Mouse (Mus musculus): ENCODE measurements around the gene Cyp1b1. TPM values are rescaled to one million over a fixed set of nuclear protein-coding genes. Genes with fewer than 3 reads are reported as not detected.

Cyp1b1 gene
- polyA plus RNA-seq, 1 experiment from 2014 or later = 3.5 TPM

DNA sequence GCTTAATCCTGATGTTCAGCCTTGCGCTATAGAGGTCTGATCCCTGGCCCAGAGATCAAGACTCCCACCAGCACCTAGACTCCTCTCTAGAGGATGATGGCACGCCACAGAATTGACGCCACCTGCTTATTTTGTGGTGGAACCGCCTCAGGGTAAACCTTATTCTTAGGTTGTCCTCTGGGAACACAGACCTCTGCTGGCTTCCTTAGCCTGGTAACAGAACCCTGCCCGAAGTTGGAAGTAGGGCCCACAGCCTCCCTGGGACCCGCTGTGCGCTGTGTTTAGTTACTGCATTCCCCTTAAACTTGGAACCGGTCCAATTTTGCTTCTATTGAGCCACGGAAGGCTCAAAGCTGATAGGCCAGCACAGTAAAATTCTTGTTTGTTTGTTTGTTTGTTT, 2.3 kb downstream of the Cyp1b1 start:
- ATAC-seq (ENCODE audit: borderline replicate concordance, extremely low read depth, low FRiP score, low TSS enrichment) = no peak
- peak overlapping the region; percentile 42 for H3K4me3 ChIP-seq
- H3K9me3 ChIP-seq = no peaks in the 10 kb centered on the region
- 14% methylated on average over 9 of the region's 9 CpGs for WGBS
- H3K27ac ChIP-seq = no peak overlapping the region
- peaks cover 62% of the 10 kb centered on the region for H3K27me3 ChIP-seq
- peak overlapping the region; percentile 83; the same call in 1 of the 2 replicates for H3K4me2 ChIP-seq
- H3K9ac ChIP-seq = no peak overlapping the region
- peaks cover 24% of the 10 kb centered on the region for H3K4me1 ChIP-seq
- no peaks in the 10 kb centered on the region for H3K36me3 ChIP-seq

DNA sequence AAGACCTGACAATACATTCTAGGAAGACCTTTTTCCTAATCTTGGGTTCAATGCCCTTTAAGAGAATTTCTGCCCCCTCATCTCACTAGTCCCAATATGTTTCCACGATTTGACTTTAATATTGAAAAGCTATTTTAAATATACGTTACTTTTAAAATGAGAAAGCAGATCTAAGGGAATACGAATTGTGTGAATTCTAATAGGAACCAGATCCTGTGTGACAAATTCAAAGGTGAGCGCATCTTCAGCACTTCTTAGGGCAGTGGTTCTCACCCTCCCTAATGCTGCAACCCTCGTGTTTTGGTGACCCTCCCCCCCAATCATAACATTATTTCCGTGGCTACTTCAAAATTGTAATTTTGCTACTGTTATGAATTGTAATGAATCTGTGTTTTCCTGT, 2.9 kb downstream of the Cyp1b1 start:
- peaks cover 57% of the 10 kb centered on the region for H3K27me3 ChIP-seq
- no peak overlapping the region for H3K4me3 ChIP-seq
- H3K36me3 ChIP-seq = no peaks in the 10 kb centered on the region
- H3K4me1 ChIP-seq = peaks cover 24% of the 10 kb centered on the region
- no peaks in the 10 kb centered on the region for H3K9me3 ChIP-seq
- no peak overlapping the region for H3K9ac ChIP-seq
- 37% methylated on average over 6 of the region's 6 CpGs for WGBS
- ATAC-seq (ENCODE audit: borderline replicate concordance, extremely low read depth, low FRiP score, low TSS enrichment) = no peak
- no peak overlapping the region for H3K27ac ChIP-seq
- no peak overlapping the region for H3K4me2 ChIP-seq

DNA sequence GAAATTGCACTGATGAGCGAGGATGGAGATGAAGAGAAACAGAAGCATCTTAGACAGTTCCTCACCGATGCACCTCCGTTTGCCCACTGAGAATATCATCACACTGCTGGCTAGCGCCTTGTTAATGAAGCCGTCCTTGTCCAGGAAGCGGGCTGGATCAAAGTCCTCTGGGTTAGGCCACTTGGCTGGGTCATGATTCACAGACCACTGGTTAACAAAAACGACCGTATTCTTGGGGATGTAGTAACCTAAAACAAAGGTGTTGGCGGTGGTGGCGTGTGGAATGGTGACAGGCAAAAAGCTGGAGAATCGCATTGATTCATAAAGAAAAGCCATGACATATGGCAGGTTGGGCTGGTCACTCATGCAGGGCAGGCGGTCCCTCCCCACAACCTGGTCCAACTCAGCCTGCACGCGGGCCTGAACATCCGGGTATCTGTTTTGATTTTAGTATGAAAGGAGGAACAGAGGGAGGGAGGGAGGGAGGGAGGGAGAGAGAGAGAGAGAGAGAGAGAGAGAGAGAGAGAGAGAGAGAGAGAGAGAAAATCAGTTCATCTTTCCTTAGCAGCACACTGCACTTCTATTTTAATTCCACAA, 4.5 kb downstream of the Cyp1b1 start:
- H3K27me3 ChIP-seq = peaks cover 54% of the 10 kb centered on the region
- peaks cover 24% of the 10 kb centered on the region for H3K4me1 ChIP-seq
- no peak overlapping the region for H3K4me3 ChIP-seq
- no peak for ATAC-seq (ENCODE audit: borderline replicate concordance, extremely low read depth, low FRiP score, low TSS enrichment)
- no peak overlapping the region for H3K4me2 ChIP-seq
- no peaks in the 10 kb centered on the region for H3K9me3 ChIP-seq
- H3K9ac ChIP-seq = no peak overlapping the region
- no peak overlapping the region for H3K27ac ChIP-seq
- WGBS = 30% methylated on average over 15 of the region's 15 CpGs
- no peaks in the 10 kb centered on the region for H3K36me3 ChIP-seq

DNA sequence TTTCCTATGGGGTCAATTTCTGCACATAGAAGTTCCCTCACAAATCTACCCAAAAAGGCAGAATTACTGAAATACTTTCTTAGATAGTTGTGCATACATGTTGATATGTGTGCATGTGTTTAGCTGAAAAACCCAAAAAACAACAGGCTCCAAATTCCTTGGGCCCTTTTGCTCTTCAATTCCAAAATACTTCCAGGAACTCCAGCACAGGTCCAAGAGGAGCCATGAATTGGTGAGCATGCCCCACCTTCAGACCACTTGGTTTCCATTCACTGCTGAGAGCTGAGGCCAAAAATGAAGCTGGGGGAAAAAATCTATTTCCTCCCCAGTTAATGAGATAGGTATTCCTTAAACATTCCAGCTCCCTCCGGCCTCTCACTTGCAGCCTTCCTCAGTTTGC, 5.1 kb downstream of the Cyp1b1 start:
- Histone ChIP-seq H3K9me3 (no peaks in the 10 kb centered on the region), H3K4me1 (peaks cover 19% of the 10 kb centered on the region), H3K27me3 (peaks cover 48% of the 10 kb centered on the region), H3K27ac (no peak overlapping the region), H3K4me2 (no peak overlapping the region), H3K4me3 (no peak overlapping the region), H3K9ac (no peak overlapping the region), H3K36me3 (no peaks in the 10 kb centered on the region)
- no peak for ATAC-seq (ENCODE audit: borderline replicate concordance, extremely low read depth, low FRiP score, low TSS enrichment)
- 70% methylated on average over 1 of the region's 1 CpGs for WGBS

DNA sequence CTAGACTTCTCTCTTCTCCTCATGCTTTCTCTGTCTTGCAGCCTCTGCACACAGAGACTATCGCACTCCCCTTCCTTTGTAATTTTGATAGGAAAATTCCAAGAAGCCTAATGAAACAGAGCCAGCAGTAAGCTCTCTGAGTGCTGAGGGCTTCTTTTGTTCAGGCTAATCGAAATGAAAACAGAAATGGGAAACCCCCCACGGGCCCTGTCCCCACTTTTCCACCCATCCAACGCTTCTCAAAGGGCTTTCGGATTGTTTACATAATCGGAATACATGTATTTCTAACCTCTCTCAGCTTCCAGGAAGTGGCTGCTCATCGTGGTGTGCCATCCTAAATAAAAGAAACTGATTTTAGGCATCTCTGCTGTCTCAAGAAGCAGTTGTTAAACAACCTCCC, 6.7 kb downstream of the Cyp1b1 start:
- Histone ChIP-seq H3K36me3 (no peaks in the 10 kb centered on the region), H3K4me1 (peaks cover 3% of the 10 kb centered on the region), H3K9me3 (no peaks in the 10 kb centered on the region), H3K27me3 (peaks cover 32% of the 10 kb centered on the region), H3K27ac (no peak overlapping the region), H3K4me2 (no peak overlapping the region), H3K9ac (no peak overlapping the region), H3K4me3 (no peak overlapping the region)
- no peak for ATAC-seq (ENCODE audit: borderline replicate concordance, extremely low read depth, low FRiP score, low TSS enrichment)
- 11% methylated on average over 7 of the region's 7 CpGs for WGBS

DNA sequence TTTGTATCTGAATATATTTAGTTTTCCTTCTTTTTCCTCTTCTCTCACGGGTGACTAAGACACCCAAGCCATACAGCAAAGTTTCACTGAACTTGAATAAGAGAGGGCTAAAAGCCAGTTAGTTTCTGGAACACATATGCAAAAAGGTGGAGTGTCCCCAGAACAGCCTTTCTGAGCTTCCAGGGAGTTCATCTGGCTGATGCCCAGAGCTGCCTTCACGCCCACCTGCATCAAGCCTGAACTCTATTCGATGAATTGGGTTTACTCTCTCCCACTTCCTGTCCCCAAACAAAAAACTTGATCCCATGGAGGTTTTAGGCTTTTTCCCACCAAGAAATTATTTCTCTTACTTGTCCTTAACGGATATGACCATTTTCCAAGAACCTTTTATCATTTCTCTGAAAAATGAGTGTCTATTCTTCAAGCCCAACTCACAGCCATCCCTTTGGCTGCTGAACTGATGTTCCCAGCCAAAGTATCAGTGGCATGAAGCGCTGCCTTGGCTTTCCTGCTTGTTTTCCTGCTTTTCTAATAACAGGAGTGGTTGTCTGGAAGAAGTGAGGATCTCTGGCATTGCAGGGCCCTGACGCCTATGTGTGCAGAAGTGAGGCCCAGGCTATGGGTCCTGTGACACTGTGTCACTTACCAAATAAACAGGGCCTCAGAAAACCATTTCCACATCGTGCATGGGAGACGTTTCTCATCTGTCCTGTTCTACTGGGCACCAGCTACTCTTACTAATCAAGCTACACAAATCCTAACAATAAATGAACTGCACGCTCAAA, 9.0 kb downstream of the Cyp1b1 start:
- Histone ChIP-seq H3K36me3 (no peaks in the 10 kb centered on the region), H3K4me3 (no peak overlapping the region), H3K4me1 (no peaks in the 10 kb centered on the region), H3K27me3 (peaks cover 12% of the 10 kb centered on the region), H3K4me2 (no peak overlapping the region), H3K27ac (no peak overlapping the region), H3K9ac (no peak overlapping the region), H3K9me3 (no peaks in the 10 kb centered on the region)
- ATAC-seq (ENCODE audit: borderline replicate concordance, extremely low read depth, low FRiP score, low TSS enrichment) = no peak
- 61% methylated on average over 9 of the region's 9 CpGs for WGBS

DNA sequence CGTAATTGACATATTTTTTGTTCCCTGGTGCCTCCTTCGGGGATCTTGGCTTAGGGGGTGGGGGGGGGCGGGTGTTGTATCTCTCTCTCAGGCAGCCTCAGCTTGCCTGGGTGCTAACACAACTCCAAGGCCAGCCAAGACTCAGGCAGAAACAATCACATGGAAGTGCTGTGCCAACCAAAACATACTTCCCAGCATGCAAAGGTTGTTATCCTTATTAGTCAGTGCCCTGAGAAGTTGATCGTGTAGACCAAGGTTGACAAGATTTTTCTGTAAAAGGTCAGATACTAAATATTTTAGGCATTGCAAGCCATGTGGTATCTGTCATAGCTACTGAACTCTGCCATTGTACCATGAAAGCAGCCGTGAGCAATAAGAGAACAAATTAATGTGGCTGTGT, 14.0 kb downstream of the Cyp1b1 start:
- 71% methylated on average over 5 of the region's 5 CpGs for WGBS
- Histone ChIP-seq H3K36me3 (no peaks in the 10 kb centered on the region), H3K9me3 (no peaks in the 10 kb centered on the region), H3K4me2 (no peak overlapping the region), H3K4me1 (no peaks in the 10 kb centered on the region), H3K27me3 (no peaks in the 10 kb centered on the region), H3K27ac (no peak overlapping the region), H3K4me3 (no peak overlapping the region), H3K9ac (no peak overlapping the region)
- no peak for ATAC-seq (ENCODE audit: borderline replicate concordance, extremely low read depth, low FRiP score, low TSS enrichment)

DNA sequence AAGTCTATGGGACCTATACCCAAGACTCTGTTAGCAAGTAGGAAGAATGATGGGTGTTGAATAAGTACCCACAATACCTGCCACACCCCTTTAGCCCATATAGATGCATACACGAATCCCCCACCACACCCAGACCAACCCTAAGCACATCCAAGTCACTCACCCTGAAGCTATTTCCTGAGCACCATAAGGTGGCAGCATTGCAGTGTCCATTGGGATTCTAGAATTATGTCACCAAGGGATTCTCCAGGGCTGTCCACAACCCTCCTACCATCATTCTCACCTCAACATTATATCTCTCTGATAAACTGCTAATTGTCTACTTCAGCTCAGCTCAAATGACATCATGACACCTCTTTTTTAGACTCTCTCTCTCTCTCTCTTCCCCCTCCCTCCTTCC, 15.7 kb downstream of the Cyp1b1 start:
- Histone ChIP-seq H3K9me3 (no peaks in the 10 kb centered on the region), H3K4me2 (no peak overlapping the region), H3K27ac (no peak overlapping the region), H3K9ac (no peak overlapping the region), H3K4me1 (no peaks in the 10 kb centered on the region), H3K4me3 (no peak overlapping the region), H3K27me3 (no peaks in the 10 kb centered on the region), H3K36me3 (no peaks in the 10 kb centered on the region)
- WGBS = 37% methylated on average over 1 of the region's 1 CpGs
- no peak for ATAC-seq (ENCODE audit: borderline replicate concordance, extremely low read depth, low FRiP score, low TSS enrichment)

DNA sequence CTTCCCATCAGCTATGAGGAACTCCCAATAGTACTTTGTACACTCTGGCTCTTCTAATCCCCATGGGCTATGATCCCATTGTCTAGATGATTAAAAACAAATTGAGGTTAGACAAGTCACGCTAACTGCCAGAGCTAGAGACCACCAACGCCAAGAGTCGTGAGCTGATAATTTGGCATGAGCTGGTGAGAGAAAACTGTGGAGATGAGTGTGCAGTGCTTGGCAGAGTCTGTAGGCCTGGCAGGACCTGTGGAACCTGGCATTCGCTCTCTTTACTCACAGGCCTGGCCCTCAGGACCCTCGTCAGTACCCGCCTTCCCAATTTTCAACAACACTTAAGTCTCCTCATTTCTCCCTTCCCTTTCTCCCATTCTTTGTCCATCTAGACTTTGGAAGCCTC, 19.3 kb downstream of the Cyp1b1 start:
- no peaks in the 10 kb centered on the region for H3K9me3 ChIP-seq
- no peak for ATAC-seq (ENCODE audit: borderline replicate concordance, extremely low read depth, low FRiP score, low TSS enrichment)

DNA sequence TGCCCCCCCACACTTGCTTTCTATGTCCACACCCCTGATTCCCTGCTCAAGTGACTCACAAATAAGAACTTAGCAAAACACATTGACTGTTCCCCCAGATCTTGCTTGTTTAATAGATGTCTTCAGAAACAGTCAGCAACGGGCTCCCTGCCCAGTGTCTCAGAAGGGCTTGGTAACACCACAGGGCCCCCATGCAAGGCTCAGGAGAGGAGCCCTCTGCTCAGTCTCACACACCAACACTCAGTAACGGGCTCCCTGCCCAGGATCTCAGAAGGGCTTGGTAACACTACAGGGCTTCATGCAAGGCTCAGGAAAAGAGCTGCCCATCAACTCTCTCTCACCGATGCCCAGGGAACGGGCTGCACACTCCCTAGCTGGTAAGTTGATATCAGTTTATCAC, 19.8 kb downstream of the Cyp1b1 start:
- H3K36me3 ChIP-seq = no peaks in the 10 kb centered on the region
- no peak overlapping the region for H3K27ac ChIP-seq
- 56% methylated on average over 4 of the region's 4 CpGs for WGBS
- no peak overlapping the region for H3K9ac ChIP-seq
- no peak overlapping the region for H3K4me3 ChIP-seq
- no peaks in the 10 kb centered on the region for H3K9me3 ChIP-seq
- no peaks in the 10 kb centered on the region for H3K27me3 ChIP-seq
- ATAC-seq (ENCODE audit: borderline replicate concordance, extremely low read depth, low FRiP score, low TSS enrichment) = no peak
- no peaks in the 10 kb centered on the region for H3K4me1 ChIP-seq
- no peak overlapping the region for H3K4me2 ChIP-seq

More for the DNA sequence above, 19.3 kb downstream of the Cyp1b1 start:
- H3K4me1 ChIP-seq = no peaks in the 10 kb centered on the region
- H3K4me3 ChIP-seq = no peak overlapping the region
- no peak overlapping the region for H3K27ac ChIP-seq
- no peak overlapping the region for H3K4me2 ChIP-seq
- no peaks in the 10 kb centered on the region for H3K27me3 ChIP-seq
- H3K9ac ChIP-seq = no peak overlapping the region
- 85% methylated on average over 6 of the region's 6 CpGs for WGBS
- no peaks in the 10 kb centered on the region for H3K36me3 ChIP-seq

DNA sequence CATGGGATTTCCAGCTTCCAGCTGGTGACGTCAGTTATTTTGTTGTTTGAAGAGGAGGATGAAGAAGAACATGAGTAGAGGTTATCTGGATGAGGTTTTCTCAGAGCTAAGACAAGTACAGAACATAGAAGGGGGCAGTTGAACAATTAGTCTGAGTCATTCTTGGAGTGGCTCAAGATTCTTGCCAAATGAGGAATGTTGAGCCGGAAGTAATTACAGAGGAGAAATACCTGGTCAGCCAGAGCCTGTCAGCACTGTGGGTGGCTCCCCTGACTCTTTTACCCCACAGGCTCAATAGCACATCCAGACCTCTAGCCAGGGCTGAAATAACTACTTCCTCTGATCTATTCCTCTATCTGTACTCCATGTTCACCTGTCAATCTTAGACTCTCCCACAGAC, 44.0 kb downstream of the Cyp1b1 start:
- H3K27me3 ChIP-seq = no peaks in the 10 kb centered on the region
- no peaks in the 10 kb centered on the region for H3K4me1 ChIP-seq
- no peak overlapping the region for H3K4me3 ChIP-seq
- H3K36me3 ChIP-seq = no peaks in the 10 kb centered on the region
- no peak overlapping the region for H3K27ac ChIP-seq
- no peak for ATAC-seq (ENCODE audit: borderline replicate concordance, extremely low read depth, low FRiP score, low TSS enrichment)
- WGBS = 62% methylated on average over 2 of the region's 2 CpGs
- no peak overlapping the region for H3K9ac ChIP-seq
- H3K4me2 ChIP-seq = no peak overlapping the region
- no peaks in the 10 kb centered on the region for H3K9me3 ChIP-seq

DNA sequence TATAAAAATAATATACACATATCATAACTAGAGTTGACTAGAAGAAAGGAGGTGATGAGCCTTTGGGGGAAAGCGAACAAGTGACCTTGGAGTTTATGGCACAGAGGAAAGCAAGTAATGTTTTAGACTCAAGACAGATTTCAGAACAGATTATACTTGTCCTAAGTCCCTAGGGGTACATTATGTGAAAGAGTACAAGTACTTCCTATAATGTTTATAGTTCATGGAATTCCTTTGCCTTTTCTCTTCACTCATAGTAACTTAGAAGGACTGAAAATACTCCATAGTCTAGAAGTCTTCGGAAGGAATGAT, 50.8 kb downstream of the Cyp1b1 start:
- H3K36me3 ChIP-seq = no peaks in the 10 kb centered on the region
- H3K4me3 ChIP-seq = no peak overlapping the region
- peaks cover 10% of the 10 kb centered on the region; the same call in 1 of the 2 replicates for H3K4me1 ChIP-seq
- no peaks in the 10 kb centered on the region for H3K27me3 ChIP-seq
- no peaks in the 10 kb centered on the region for H3K9me3 ChIP-seq
- no peak overlapping the region for H3K4me2 ChIP-seq
- no peak for ATAC-seq (ENCODE audit: borderline replicate concordance, extremely low read depth, low FRiP score, low TSS enrichment)
- WGBS = 92% methylated on average over 2 of the region's 2 CpGs
- no peak overlapping the region for H3K9ac ChIP-seq
- no peak overlapping the region for H3K27ac ChIP-seq
